Mouse (Mus musculus): ENCODE results near the gene Ramp2.

Gene Ramp2

DNA sequence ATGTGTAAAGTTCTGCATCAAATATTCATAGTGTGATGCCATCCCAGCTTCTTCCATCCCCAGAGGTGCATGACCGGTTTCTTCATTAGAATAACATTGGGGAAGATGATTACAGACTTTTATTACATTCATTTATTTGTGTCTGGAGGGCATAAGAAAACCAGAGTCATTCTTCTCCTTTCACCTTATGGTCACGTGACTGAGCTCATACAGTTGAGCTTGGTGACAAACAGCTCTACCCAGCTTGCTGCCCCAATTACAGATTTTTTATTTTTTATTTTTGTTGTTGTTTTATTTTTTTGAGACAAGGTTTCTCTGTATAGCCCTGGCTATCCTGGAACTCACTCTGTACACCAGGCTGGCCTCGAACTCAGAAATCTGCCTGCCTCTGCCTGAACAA lies 26.6 kb downstream of the Ramp2 start:
- DNase-seq, result no peak

DNA sequence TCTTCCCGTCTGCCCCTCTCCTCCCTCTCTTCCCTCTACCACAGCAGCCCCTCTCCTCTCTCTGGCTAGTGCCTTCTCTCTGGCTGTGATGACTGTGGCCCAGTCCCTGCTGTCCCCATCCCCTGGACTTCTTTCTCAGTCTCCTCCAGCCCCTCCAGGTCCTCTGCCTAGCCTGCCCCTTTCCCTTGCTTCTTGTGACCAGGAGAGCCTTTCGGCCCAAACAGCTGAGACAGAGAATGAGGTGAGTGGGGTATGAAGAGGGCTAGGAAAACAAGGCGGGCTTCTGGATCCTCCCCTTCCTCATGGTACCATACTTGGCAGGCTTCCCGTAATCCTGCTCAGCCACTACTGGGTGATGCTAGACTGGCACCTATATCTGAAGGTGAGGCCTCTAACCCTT lies 29.5 kb downstream of the Ramp2 start:
- DNase-seq, result no peak

GRCm38 (mm10) chr11:101276319-101277070 lies 30.7 kb downstream of the Ramp2 start:
- no peak for DNase-seq

DNA sequence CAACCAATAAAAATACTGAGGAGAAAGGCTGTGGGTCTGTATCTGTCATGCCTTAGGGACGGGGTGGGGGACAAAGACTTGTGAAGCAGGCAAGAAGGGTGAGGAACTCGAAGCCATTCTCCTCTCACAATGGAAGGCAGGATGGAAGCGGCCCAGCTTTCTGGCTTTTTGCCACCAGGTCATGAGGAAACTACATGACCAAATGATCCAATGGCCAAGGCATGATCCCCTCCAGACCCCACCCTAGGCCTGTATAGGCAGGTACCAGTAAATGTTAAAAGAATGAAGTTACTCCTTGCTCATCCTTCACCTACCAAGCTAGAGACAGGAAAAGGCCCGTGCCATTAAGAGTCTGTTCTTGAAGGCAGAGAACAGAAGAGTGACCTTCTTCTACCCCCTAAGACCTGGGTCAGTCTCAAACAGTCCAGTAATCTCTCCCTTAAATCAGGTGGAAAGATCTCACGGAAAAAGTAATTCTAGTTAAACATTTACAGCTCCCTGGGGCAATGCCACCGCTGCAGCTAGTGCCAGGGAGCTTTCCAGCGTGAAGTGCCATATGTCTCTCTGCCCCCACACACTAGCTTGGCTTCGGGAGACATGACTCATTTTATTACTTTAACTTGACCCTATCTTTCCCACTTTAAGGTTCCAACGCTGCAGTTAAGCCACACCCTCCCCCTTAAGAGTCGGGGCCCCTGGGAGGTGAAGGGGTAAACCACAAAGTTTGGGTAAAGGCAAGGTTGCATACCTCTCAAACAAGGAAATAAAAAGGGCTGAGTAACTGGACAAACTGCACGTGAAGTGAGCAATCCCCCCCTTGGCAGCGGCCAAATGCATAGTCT lies 31.8 kb downstream of the Ramp2 start:
- DNase-seq, result no peak

- peak; percentile 90 for DNase-seq
Measured at GRCm38 (mm10) chr11:101278223-101279192, 32.7 kb downstream of the Ramp2 start, which contains the start of the genes Cntd1 and Coa3. Cntd1 (plus strand) TSS chr11:101279012. Coa3 (minus strand) TSS chr11:101279114.

DNA sequence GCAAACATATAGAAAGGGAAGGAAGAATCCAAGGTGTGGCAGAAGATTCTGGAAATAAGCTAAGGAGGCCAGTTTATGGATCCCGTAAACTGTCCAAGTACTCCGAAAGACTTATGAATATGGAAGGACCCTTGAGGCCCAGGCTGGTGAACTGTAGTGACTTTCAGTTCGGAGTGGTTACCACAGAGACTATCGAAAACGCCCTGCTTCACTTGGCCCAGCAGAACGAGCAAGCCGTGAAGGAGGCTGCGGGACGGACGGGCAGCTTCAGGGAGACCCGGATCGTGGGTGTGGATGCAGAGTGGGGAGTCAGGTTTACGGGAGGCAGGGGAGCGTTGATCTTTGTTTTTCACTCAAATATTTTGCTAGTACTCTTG lies 33.4 kb downstream of the Ramp2 start:
- peak; percentile 26 for DNase-seq

- no peak for DNase-seq
Measured at GRCm38 (mm10) chr11:101280837-101281236, 35.0 kb downstream of the Ramp2 start.

- no peak for DNase-seq
Measured at GRCm38 (mm10) chr11:101282896-101283295, 37.1 kb downstream of the Ramp2 start.

DNA sequence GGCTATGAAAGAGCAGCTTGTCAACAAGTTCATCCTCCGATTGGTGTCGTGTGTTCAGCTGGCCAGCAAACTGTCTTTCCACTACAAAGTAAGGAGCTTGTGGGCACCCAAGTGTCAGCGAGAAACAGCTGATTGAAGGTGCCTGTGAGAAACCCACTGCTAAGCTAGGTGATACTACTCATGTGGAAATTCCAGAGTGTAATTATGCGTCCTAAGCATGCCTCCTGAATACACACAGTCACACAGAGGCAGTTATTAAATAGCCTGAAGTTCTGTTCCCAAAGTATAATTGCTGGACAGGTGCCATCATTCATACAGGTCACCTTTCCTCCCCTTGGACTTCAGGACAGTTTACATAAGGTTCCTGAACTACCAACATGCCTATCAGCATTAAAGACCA lies 38.0 kb downstream of the Ramp2 start:
- no peak for DNase-seq

- no peak for DNase-seq
Measured at GRCm38 (mm10) chr11:101287306-101287705, 41.5 kb downstream of the Ramp2 start.

DNA sequence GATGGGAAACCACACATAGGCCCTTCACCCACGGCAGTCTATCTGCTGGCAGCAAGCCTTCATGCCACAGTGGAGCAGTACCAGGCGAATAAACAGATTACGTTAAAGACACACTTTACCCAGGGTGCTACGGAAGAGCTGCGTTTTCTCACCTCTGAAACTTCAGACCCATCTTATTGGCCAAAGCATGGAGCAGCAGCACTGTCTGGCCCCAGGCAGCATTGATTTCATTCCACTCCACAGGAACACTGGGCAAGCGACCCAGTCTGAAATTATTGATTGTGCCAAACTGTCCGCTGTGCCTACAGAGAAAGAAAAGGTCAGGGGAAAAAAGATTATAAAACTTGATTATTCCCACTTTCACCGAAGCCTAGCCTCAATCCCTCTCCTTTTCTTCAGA lies 45.4 kb downstream of the Ramp2 start:
- no peak for DNase-seq

- DNase-seq, result no peak
Measured at GRCm38 (mm10) chr11:101295191-101295590, 49.4 kb downstream of the Ramp2 start.

GRCm38 (mm10) chr11:101300881-101301280 lies 55.1 kb downstream of the Ramp2 start:
- DNase-seq, result no peak

DNA sequence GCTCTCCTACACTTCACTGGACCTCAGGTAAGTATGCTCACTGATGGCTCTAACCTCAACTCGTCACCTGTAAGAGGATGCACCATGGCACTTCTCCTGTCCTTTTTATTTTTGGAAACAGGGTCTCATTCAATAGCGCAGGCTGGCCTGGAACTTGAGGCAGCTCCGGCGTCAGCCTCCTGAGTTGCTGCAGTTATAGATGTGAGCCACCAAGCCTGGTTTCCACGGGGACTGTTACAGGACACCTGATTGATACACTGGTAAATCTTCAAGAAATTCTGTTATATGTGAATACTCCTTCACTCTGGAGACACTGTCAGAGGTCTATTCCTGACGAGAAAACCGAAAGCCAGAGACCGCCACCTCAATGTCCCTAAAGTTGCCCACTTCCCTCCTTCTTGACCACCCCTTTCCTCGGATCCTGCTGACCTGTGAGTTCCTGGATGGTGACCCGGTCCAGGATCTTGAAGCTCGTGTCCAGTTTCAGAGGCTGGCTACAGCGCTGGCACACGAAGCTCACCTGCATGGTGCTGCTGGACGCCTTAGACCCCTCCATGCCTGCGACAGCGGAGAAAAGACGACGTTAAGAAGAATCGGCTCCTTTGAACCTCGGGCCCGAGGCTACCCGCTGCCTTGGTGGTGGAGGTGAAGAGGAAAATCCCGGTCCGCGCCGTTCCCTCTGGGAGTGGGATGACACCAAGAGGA lies 55.6 kb downstream of the Ramp2 start:
- DNase-seq, result no peak

- peak; percentile 95 for DNase-seq
Measured at GRCm38 (mm10) chr11:101302004-101302798, 56.4 kb downstream of the Ramp2 start, which contains the start of gene Becn1. Becn1 (minus strand) TSS chr11:101302286.

DNA sequence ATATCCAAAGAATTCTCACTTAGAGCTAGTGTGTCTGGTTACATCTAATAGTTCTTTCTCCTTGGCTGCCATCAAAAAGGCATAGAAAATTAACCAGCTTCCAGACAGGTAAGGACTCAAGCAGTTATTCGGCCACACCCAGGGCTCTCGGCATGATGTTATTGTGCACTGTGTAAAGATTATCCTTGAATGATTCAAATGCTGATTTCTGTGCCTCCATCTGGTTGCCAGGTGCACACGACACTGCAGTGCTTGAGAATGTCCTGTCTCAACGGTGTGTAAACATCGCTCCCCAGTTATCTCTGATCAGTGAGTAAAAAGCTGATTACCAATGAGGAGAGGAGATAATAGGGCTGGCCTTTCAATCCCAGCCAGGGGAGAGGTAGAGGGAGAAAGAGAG lies 61.9 kb downstream of the Ramp2 start:
- DNase-seq, result no peak
